ENCODE assay signal across 9 mouse cellular contexts in genomic region chr17:86986449-86987138, GRCm38 (mm10). TPM values are rescaled to one million over a fixed set of nuclear protein-coding genes. Genes with fewer than 3 reads are reported as not detected.
DNase-seq lines count a peak whose midpoint lies in the region; TF ChIP-seq lines count a peak whose summit lies in the region.
"Had no signal": no experiment of that assay in that cellular context is flagged by ENCODE, and none has a peak within 500 bp of the region (broad histone marks: within the 10 kb centered on the region; RNA-seq: fewer than 3 reads in every experiment).

No protein-coding gene starts in this region.

- H3K27ac ChIP-seq in gastrocnemius, adult 2 months, result peak overlapping the region; percentile 88
- peak overlapping the region; percentile 51; the same call in 1 of the 2 replicates for H3K27ac ChIP-seq in embryonic facial prominence, embryonic 10.5 days (replicated peaks)

- H3K4me3 ChIP-seq in gastrocnemius, adult 2 months, result peak overlapping the region; percentile 60
- peak overlapping the region; percentile 34; the same call in 1 of the 2 replicates for H3K4me3 ChIP-seq in embryonic facial prominence, embryonic 10.5 days
- H3K4me3 ChIP-seq: erythroblast, embryonic 14.5 days had no signal

- 49% methylated on average over 17 of the region's 17 CpGs for whole genome bisulfite sequencing in embryonic facial prominence, embryonic 10.5 days

- intact Hi-C loops in gastrocnemius, adult 2 months (cut with DNase I), result no loop called here

- peaks cover 42% of the 10 kb centered on the region for H3K4me1 ChIP-seq in embryonic facial prominence, embryonic 10.5 days

- H3K9me3 ChIP-seq in embryonic facial prominence, embryonic 10.5 days, result no peaks in the 10 kb centered on the region

- H3K36me3 ChIP-seq in embryonic facial prominence, embryonic 10.5 days (replicated peaks), result peaks cover 24% of the 10 kb centered on the region

- no peak for TF ChIP-seq CTCF in gastrocnemius, adult 2 months (IDR thresholded peaks at IDR 0.05)

- peak; percentile 59 for DNase-seq in gastrocnemius, adult 2 months
- no peak for DNase-seq in gastrocnemius, postnatal 4 days (ENCODE audit: low spot score in 2 of 2)
- peak; percentile 58 for DNase-seq in embryonic facial prominence, embryonic 10.5 days (ENCODE audit: low spot score)
- peak; percentile 11 for DNase-seq in heart, postnatal 4 days
- peak; percentile 10 for DNase-seq in mesoderm, embryonic 11.5 days (ENCODE audit: low read depth, low spot score)
- no peak for DNase-seq in spleen, postnatal 4 days (ENCODE audit: low spot score in 2 of 2)
- DNase-seq in gastrocnemius, postnatal 10 days, result no peak
- no peak for DNase-seq in adrenal gland, postnatal 25 days

- no peaks in the 10 kb centered on the region for H3K27me3 ChIP-seq in embryonic facial prominence, embryonic 10.5 days (replicated peaks; ENCODE audit: low read depth, poor library complexity, severe bottlenecking)

RNA-seq across cellular contexts. Expression of gene Rhoq, which starts 23.7 kb away (rescaled TPM):
- total RNA-seq in gastrocnemius, adult 2 months (2021), result 100 to 1,000 TPM; 168 to 172 TPM
- total RNA-seq in gastrocnemius, postnatal 4 days (2021), result 100 to 1,000 TPM; 155 to 176 TPM
- 11.9 and 13.1 TPM in 2 replicates for polyA plus RNA-seq in embryonic facial prominence, embryonic 10.5 days (2016; fragmentation: Nextera tagmentation; extraction: Ambion mirVana)
- 100 to 1,000 TPM; 117 to 133 TPM for total RNA-seq in heart, postnatal 4 days (2021)
- 100 to 1,000 TPM; 145 to 153 TPM for total RNA-seq in gastrocnemius, postnatal 10 days (2021)
- total RNA-seq in adrenal gland, postnatal 25 days (2021), result 53.0 and 64.0 TPM in 2 replicates

RNA-seq across cellular contexts. Expression of gene Pigf, which starts 38.6 kb away (rescaled TPM):
- 1 to 10 TPM; 2.2 to 2.7 TPM for total RNA-seq in gastrocnemius, adult 2 months (2021)
- total RNA-seq in gastrocnemius, postnatal 4 days (2021), result 1 to 10 TPM; 4.5 to 5.8 TPM
- 42.4 and 45.1 TPM in 2 replicates for polyA plus RNA-seq in embryonic facial prominence, embryonic 10.5 days (2016; fragmentation: Nextera tagmentation; extraction: Ambion mirVana)
- 1 to 10 TPM; 5.5 to 6.8 TPM for total RNA-seq in heart, postnatal 4 days (2021)
- total RNA-seq in gastrocnemius, postnatal 10 days (2021), result 1 to 10 TPM; 3.8 to 4.1 TPM
- total RNA-seq in adrenal gland, postnatal 25 days (2021), result 14.0 and 15.4 TPM in 2 replicates

RNA-seq across cellular contexts. Expression of gene Cript, which starts 38.8 kb away (rescaled TPM):
- 10 to 100 TPM; 46.1 to 51.7 TPM for total RNA-seq in gastrocnemius, adult 2 months (2021)
- 10 to 100 TPM; 27.9 to 29.9 TPM for total RNA-seq in gastrocnemius, postnatal 4 days (2021)
- 147 and 155 TPM in 2 replicates for polyA plus RNA-seq in embryonic facial prominence, embryonic 10.5 days (2016; fragmentation: Nextera tagmentation; extraction: Ambion mirVana)
- total RNA-seq in heart, postnatal 4 days (2021), result 10 to 100 TPM; 46.6 to 48.8 TPM
- total RNA-seq in gastrocnemius, postnatal 10 days (2021), result 10 to 100 TPM; 26.3 to 29.2 TPM
- total RNA-seq in adrenal gland, postnatal 25 days (2021), result 67.1 and 68.5 TPM in 2 replicates

RNA-seq across cellular contexts. Expression of gene Atp6v1e2, which starts 38.9 kb away (rescaled TPM):
- total RNA-seq in gastrocnemius, adult 2 months (2021), result not detected
- not detected for total RNA-seq in gastrocnemius, postnatal 4 days (2021)
- not detected in 2 replicates for polyA plus RNA-seq in embryonic facial prominence, embryonic 10.5 days (2016; fragmentation: Nextera tagmentation; extraction: Ambion mirVana)
- total RNA-seq in heart, postnatal 4 days (2021), result not detected
- not detected for total RNA-seq in gastrocnemius, postnatal 10 days (2021)
- not detected in 2 replicates for total RNA-seq in adrenal gland, postnatal 25 days (2021)
- polyA plus RNA-seq: erythroblast, embryonic 14.5 days had no signal

Comparison
In these comparisons a context has a peak if more than half of its experiments do, and no peak if none do; other contexts are left out.
1. DNase-seq: peak in gastrocnemius, adult 2 months (single experiment), embryonic facial prominence, embryonic 10.5 days (single experiment), heart, postnatal 4 days (single experiment) and mesoderm, embryonic 11.5 days (single experiment); none in gastrocnemius, postnatal 4 days (0 of 2), spleen, postnatal 4 days (0 of 2), gastrocnemius, postnatal 10 days (single experiment) and adrenal gland, postnatal 25 days (single experiment).